Mouse (Mus musculus) right cerebral cortex, adult 2 months (tissue): ENCODE results near the gene Lrrc25.
A peak's percentile ranks its signal among the peaks of the same experiment; 100 is the strongest.

Experiments used
- DNase-seq, 2 experiments: peaks; one replicate each; pipeline ENCODE4 v3.0.0; 2021 to 2022; ENCODE audit warnings: low spot score in 2 of 2

Lrrc25 gene

DNA sequence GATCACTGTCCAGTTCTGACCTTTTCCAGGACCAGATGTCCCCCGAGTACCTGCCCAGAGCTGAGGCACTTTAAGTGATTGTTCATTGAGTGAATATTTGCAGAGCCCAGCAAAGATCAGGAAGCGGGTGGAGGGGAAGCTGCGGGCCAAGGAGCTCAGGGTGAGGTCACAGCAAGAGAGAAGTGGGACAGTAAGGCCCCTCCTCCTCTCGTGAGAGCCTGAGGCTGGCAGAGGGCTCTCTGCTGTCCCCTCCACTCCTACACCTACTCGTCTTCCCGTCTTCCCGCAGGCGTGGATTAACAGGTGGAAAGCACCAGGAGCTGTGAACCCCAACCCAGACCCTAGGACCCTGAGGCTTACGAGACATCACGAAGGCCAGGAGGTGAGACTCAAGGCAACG lies 690 bp downstream of the Lrrc25 start:
- DNase-seq = no peak

DNA sequence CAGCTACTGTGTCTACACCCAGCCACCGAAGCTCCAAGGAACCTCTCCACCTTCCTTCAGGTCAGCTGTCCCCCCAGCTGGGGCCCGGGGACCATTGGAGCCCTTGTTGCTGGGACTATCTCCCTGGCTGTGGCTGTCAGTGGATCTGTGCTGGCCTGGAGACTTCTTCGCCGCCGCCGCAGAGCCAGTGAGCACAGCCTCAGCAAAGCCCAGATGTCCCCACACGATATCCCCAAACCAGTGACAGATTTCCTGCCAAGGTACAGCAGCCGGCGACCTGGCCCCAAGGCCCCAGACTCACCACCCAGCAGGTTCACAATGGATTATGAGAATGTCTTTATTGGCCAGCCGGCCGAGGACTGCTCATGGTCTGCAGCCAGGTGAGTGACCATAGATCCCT lies 2.0 kb downstream of the Lrrc25 start:
- DNase-seq = no peak

DNA sequence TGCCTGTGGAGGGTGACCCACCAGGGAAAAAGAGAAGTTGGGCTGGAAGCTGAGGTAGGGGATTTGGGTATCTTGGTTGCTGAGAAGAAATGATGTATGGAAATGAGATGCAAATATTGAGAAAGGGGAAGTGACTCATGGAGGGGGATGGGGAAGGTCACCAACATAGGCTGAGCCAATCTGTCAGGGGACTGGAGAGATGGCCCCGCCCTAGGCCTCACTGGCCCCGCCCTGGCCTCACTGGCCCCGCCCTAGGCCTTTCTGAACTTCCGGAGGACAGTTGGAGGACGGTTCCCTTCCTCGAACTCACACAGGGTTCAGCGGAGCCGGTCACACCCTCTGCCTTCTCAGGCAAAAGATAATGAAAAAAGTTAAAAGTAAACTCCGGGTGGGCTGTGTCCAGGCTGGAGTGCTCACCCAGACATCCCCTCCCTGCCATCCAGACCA lies 3.0 kb downstream of the Lrrc25 start:
- no peak for DNase-seq

DNA sequence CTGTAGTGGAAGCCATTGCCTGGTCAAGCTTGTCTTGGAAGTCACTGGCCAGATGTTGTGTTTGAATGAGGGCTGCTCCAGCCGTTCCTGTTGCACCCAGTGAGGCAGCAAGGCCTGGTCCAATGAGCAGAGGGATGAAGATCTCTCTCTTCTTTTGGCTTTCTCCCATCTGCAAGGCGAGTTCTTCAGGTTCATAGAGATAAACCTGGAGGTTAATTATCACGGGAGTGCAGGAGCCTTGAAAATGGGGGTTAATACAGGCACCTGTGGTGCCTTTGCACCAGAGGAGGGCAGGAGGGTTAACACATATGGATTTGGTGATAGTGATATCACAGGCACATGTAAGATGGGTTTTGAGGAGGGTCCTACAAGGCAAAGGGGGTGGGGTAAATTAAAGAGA lies 6.3 kb downstream of the Lrrc25 start:
- DNase-seq = no peak

DNA sequence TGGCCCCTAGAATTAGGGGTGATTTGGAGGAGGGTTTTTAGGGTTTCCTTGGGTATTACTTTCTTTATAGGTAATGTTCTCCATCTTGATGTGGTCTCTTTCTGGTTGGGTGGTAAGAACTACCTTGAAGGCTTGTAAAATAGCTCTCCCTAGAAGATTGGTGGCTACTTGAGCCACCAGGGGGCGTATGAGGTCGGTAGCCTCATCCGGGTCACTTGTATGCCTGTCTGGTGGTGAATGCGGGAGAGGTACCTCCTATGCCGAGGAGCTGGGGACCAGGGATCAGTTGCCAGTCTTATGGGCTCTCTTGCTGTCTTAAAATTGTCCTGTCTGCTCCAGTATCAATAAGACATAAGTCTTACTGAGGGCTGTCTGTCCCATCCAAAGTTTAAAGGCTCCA lies 9.1 kb downstream of the Lrrc25 start:
- no peak for DNase-seq

DNA sequence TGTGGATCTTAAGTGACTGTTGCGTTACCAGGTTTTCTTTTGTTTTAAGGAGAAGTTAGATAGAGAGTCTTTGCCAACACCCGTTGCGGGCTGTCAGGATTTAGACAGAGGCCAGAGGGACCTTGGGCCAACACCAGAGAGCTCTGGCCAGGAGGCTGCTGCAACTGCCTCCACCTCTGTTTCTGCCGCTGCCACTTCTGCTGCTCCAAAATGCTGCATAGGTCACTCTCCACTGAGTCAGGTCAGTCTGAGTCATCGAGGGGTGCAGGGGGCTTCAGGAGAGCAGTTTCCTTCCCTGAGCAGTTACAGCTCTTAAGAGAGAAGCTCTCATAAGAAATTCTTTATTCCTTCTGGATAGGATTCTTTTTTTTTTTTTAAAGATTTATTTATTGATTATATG lies 11.1 kb downstream of the Lrrc25 start:
- DNase-seq = no peak

DNA sequence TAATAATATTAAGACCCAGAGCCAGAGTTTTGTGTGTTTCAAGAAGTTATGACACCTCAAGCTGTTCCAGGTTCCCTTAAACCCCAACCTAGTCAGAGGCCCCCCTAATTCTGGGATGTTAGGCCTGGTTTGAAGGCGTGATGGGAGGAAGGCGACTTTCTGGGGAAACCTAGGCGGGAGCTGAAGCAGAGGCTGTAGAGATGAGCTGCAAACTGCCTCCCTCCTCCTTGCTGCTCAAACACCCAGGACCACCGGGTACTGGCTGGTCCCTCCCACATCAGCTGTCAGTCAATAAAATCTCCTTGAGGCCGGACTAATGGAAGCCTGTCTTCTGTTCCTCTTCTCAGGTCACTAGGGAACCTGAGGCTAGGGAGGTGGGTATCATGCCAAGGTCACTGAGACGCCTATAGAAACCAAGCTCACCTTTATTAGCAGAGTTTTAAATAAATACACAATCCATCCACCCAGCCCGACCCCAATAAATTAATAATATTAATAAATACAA lies 13.1 kb downstream of the Lrrc25 start:
- no peak for DNase-seq

DNA sequence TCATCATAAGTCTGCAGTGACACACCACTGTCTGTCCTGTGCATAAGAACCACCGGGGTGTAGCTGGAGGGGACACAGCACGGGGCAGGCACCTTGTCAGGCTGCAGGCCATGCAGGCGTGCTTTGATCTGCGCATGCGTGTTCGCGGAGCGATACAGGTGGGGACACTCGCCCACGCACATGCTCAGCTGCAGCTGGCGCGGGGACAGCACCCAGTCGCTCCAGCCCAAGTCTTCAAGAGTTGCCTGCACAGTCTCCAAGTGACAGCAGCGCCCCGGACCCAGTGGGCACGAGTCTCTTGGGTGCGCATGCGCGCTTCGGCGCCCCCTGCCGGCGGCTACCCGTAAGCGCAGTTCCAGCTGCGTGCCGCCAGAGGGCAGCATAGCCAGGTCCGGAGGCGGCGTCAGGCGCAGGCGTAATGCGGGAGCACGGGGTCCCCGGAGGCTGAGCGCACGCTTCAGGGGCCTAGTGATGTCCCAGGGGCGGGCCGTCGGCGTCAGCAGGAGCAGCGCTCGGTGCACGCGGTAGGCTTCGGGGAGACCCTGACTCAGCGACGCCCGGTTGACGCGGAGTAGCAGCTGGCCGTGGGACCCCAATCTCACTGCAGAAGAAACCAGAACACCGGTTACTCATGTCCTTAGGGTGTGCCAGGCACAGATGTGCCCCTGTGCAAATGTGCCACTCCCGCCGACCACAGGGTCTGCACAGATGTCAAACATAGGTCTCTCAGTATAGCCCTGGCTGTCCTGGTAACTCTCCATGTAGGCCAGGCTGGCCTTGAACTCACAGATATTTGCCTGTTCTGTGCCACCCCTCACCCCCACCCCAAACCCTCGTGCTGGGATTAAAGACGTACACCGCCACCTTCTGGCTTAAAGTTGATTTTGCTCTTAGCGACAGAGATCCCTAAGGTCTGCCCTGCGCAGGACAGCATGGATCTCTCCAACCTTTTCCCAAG lies 13.9 kb downstream of the Lrrc25 start:
- peak; percentile 87 to 93 for DNase-seq

DNA sequence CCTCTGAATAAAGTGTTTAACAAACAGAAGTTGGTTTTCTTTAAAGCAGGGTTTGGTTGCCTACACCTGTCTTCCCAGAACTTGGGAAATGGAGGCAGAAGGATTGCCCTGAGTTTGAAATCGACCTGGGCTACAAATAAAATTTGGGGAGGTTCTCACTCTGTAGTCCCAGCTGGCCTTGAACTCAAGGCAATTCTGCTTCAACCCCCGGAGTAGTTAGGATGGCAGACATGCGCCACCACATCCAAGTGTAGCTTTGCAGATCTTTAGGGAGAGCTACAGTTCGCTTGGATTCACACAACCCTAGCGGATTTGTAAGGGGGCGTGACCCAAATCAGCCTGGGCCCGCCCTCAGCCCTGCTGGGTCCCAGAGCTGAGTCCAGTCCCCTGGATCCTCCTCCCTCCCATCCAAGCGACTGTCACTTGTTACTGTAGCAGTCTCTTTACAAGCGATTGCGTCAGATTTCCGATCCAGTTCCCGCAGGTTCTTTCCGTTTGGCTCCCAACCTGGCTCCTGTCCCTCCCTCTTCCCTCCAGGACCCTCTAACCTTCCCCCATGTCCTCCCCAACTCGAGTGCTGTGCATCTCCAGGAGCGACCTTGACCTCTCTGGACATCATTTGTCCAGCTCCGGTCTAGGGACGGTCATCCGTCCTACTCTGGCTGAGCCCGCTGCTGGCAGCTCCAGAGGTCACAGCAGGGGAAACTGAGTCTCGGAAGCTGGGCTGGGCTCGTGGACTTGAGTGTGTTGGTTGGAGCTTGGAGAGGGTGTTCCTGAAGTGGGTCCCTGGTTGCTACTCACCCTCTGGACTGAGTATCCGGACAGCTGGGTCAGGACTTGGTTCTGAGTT lies 14.8 kb downstream of the Lrrc25 start:
- DNase-seq = no peak

DNA sequence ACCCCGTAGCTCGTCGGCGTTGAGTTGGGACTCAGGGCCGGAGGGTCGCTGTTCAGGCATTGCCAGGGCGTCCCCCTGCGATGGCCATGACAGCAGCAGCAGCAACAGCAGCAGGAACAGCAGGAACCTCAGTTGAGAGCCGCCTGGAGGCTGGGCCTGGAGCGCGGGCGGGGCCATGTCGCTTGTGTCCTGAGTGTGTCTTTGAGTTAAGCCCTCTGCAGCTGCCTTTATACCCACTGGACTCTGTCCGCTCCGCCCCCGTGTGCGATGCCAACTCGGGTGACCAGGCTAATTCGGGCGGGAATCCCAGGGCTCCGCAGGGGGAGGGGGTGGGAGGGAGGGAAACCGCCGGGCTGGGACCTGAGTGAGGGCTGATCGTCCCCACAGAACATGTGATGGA lies 15.5 kb downstream of the Lrrc25 start:
- no peak for DNase-seq

DNA sequence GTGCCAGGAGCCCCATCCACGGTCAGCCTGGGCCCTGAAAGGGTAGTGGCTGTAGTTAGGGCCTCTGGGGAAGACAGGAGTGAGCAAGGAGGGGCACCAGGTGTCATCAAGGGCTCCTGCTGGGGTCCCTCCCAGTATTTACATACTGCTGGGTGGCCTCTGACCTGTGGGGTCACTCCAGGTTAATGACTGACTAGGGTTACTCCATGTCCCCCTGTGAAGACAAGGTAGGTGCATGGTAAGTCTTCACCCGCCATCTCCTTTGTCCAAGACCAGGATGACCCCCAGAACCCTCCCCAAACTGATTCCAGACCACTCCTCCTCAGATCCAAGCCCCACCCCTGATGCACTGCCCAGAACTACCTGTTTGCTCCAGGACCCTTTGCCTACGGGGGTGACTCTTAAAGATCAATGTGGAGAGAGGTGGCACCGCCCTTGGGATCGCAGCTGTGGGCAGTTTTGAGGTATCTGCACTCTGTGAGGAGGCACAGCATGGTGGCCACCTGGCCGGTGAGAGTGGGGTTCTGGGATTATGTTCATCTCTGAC lies 16.5 kb downstream of the Lrrc25 start, which contains the start of gene Gdf15:
Gene Gdf15 (minus strand): TSS at position 111 of the 547 bp plus-strand sequence.
- DNase-seq = no peak

DNA sequence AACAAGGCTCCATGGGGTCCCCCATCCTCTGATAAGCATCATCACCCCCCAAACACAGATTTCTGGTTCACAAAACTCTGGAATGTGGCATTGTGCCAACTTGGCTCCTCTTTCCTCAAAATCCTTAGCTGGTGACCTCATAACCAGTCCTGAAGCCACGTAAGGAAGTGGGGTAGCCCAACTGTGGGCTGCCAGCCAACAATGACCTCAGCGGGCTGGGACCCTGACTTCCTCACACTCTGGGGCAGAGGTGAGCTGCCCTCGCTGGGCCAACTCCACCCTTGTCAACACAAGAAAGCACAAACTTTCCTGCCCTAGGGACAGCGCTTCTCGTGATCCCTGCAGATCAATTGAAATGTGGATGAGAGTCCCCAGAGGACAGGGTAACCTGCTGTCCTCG lies 18.1 kb downstream of the Lrrc25 start:
- no peak for DNase-seq

DNA sequence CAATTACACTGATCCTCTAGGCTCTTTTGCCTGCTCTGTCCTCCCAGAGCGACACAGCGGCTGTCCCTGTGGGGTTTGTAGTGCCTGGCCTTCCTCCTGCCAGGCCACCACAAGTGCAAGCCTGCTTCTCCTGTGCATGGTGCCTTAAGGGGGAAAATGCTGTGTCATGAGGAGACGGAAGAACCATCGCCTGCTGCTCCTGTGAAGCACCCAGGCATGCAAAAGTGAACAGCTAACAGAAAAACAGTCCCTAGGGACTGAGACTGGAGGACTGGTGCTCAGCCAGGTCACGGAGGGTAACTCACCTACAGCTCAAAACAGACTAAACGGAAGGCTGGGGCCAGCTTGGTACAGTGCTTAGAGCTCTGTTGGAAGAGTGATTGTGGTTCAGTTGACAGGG lies 19.6 kb downstream of the Lrrc25 start:
- no peak for DNase-seq

DNA sequence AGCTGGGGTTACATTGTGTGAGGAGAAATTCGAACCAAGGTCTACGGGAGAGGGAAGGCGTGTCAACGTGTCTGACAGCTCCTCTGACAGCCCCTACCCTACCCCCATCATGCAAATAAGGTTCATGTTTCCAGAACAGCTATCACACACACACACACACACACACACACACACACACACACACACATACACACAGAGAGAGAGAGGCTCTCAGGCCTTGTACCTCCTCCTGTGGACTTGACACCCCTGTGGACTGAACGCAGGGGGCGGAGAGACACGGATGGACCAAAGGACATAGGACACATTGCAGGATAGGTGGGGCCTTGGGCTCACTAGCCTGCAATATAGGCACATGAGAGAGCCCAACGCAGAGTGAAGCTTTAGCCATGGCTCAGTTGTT lies 20.9 kb downstream of the Lrrc25 start:
- no peak for DNase-seq

DNA sequence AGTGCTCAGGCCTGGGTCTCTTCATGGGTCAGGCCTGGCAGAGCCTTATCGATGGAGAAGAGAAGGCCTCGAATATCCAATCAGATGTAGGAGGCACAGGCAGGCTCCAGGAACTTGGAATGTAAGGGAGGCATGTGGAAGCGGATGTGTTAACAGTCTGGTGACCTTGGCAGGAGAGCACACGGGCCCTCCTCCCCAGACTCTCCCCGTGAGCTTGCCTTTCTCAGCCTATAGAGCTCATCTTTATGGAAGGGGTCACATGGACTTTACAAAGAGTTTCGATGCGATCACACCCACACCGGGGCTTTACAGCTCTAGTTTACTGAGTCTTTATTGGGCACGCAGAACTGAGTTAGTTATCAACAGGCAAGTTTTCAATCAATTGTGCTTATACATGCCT lies 22.8 kb downstream of the Lrrc25 start:
- no peak for DNase-seq

DNA sequence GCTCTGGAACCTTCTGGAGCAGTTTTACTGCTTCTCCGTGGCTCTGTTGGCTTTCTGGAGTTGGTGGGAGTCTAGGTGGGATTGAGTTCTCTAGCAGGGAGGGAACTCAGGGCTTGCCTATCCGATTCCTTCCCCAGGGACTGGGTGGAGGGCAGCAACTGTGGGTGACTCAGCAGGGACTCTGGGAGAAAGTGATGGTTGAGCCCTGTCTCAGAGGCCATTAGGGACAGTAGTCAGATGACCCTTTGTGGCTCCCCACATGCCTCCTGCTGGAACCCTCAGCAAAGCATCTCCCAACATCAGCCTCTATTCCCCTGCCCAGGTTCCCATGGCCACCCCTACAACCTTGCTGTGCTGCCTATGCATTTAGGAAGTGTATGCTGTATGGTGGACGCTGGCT lies 27.1 kb downstream of the Lrrc25 start:
- DNase-seq = no peak

DNA sequence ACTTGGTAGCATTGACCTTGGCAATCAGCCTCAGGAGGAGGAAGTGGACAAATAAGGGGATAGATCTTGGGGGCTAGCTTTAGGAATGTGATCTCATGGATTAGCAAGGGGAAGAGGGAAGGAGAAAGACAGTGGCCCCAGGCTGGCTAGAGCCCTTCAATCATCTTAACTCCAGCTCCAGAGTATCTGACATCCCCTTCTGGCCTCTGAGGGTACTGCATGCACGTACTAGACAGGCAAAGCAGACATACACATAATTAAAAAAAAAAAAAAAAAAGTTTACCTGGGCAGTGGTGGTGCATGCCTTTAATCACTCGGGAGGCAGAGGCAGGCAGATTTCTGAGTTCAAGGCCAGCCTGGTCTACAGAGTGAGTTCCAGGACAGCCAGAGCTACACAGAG lies 28.1 kb downstream of the Lrrc25 start:
- DNase-seq = no peak

DNA sequence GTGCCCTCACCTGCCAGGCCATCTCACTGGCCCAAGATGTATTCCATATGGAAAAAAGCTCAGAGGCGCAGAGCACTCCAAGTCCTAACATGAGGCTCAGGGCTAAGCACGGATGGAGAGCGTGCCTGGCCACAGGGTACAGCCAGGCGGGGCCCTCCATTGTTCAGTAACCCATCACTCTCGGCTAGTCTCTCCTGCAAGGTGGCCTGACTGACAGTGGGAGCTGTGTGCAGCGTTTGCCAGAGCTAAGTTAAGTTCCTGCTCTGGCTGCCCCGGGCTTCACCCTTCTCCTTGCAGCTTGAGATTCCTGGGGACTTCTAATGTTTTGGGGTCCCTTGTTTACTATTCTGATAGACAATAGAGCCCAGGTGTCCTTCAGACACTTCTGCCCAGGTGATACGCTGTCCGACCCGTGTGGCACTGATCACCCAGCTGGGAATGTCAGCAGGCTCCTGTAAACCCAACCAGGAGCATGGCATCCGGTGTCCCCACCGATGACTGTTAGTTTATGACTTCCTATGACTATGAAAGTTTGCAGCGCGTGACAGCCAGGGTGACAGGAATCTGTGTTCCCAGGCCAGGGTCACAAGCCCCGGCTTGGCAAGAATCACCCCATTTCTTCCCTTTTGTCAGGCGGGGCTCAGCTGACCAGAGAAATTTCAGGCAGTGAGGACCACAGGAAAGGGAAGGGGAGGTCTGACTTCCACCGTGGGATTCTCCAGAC lies 29.7 kb downstream of the Lrrc25 start:
- DNase-seq = no peak

DNA sequence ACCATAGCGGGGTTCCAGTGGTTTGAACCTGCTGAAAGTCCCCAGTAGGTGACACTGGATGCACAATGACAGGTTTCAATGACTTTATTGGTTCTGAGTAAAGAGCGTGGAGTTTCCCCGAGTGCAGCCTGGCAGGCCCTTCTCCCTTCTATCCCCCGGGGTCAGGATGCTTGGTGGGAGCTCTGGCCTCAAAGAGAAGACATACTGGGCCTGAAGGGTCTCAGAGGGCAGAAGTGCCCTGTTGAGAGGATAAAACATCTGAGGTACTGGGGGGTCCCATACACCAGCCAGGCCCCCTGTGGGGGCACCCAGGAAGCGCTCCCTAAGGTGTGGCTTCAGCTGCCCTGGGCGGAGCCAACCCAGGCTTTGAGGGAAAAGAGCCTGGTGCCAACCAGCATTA lies 30.4 kb downstream of the Lrrc25 start:
- DNase-seq = no peak

DNA sequence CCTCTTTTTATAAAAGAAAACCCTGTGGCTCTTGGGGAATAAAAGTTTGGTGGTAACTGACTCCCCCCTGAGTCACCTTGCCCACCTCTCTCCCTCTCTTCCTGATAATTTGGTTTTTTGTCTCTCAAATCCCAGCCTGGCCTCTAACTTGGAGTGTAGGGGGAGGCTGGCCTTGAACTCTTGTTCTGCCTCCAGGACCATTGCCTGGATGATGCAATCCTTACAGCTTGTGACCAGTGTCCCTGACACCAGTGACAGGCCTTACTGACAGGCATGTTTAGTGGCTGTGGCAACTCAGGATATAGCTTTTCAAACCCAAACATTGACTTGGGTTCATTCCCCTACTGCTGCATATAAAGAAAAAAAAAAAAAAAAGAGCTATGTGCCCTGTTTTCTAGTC lies 30.8 kb downstream of the Lrrc25 start:
- no peak for DNase-seq

DNA sequence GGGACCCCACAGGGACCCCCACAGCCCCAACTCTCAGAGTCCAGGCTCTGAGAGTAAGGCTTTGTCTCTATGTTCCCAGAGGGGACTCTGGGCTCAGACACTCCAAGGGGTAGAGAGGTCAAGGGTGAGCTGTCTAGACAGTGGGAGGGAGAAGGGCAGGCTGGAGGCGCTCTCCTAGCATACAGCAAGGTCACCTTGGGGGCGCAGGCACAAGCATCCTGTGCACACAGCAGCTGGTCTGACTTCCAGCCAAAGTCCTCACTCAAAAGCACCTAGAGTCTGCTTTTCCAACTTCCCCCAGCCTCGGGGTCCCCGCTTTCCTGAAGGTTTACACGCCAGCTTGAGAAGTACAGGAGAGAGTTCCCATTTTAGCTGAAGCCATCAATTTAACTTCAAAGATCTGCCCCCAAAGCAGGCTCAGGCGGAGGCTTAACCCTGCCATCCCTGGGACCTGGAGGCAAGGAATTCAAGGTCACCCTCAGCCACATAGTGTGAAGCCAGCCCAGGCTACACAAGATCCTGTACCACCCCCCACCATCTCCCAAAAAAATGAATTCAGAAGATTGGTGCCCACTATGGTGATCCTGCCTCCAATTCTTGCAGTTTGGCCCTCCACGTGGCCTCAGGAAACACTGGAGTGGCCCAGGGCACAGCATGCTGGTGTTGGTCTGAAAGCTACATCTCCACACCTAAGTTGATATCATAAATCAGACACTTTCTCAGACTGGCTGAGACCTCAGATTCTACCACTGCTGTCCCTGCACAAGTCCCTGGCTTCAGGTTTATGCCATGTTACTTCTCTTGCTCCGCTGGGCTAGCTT lies 31.6 kb downstream of the Lrrc25 start:
- DNase-seq = no peak
